Comparison of ENCODE assay signal across 8 mouse cellular contexts in genomic region chr5:115508859-115509147, GRCm38 (mm10). TPM values are rescaled to one million over a fixed set of nuclear protein-coding genes. Genes with fewer than 3 reads are reported as not detected.
DNase-seq lines count a peak whose midpoint lies in the region; ATAC-seq and TF ChIP-seq lines count a peak whose summit lies in the region.

No protein-coding gene starts in this region.

- no peak for ATAC-seq in neural tube, embryonic 11.5 days (ENCODE audit: insufficient read depth, low FRiP score, low TSS enrichment)
- no peak for ATAC-seq in heart, embryonic 13.5 days (ENCODE audit: extremely low read depth, insufficient number of reproducible peaks, low FRiP score, low TSS enrichment)
- peak; percentile 92 for ATAC-seq in kidney, postnatal 0 days (replicated peaks; ENCODE audit: low FRiP score, low read depth)
- no peak for ATAC-seq in midbrain, embryonic 16.5 days

- TF ChIP-seq CTCF in kidney, postnatal 0 days (IDR thresholded peaks at IDR 0.05; ENCODE audit: low read depth): no peak

- DNase-seq in neural tube, embryonic 11.5 days (ENCODE audit: low spot score): no peak
- no peak for DNase-seq in neural tube, embryonic 10.5 days (ENCODE audit: extremely low spot score, low spot score)
- DNase-seq in kidney, postnatal 0 days (ENCODE audit: low spot score): peak; percentile 92
- no peak for DNase-seq in adrenal gland, postnatal 25 days
- no peak for DNase-seq in cerebellum, postnatal 14 days
- no peak for DNase-seq in spleen, postnatal 14 days (ENCODE audit: low spot score in 2 of 2)

- H3K27ac ChIP-seq in neural tube, embryonic 11.5 days (ENCODE audit: low read depth, low read length): no peak overlapping the region
- peak overlapping the region; percentile 75 for H3K27ac ChIP-seq in heart, embryonic 13.5 days (replicated peaks)
- H3K27ac ChIP-seq in kidney, postnatal 0 days: peak overlapping the region; percentile 78
- no peak overlapping the region for H3K27ac ChIP-seq in midbrain, embryonic 16.5 days (ENCODE audit: low read length)

- peaks cover 21% of the 10 kb centered on the region for H3K4me1 ChIP-seq in neural tube, embryonic 11.5 days (ENCODE audit: control insufficient read depth, insufficient read depth, low read length)
- H3K4me1 ChIP-seq in heart, embryonic 13.5 days: peaks cover 54% of the 10 kb centered on the region
- H3K4me1 ChIP-seq in kidney, postnatal 0 days (replicated peaks; ENCODE audit: insufficient read depth, low read length): peaks cover 30% of the 10 kb centered on the region
- H3K4me1 ChIP-seq in midbrain, embryonic 16.5 days (ENCODE audit: control insufficient read depth, insufficient read depth, low read length): peaks cover 33% of the 10 kb centered on the region

- H3K4me3 ChIP-seq in neural tube, embryonic 11.5 days (ENCODE audit: low read depth, low read length): peak overlapping the region; percentile 20
- H3K4me3 ChIP-seq in heart, embryonic 13.5 days: peak overlapping the region; percentile 95
- peak overlapping the region; percentile 93 for H3K4me3 ChIP-seq in kidney, postnatal 0 days (replicated peaks; ENCODE audit: low read depth, low read length)
- H3K4me3 ChIP-seq in midbrain, embryonic 16.5 days (ENCODE audit: low read depth, low read length): peak overlapping the region; percentile 92; the same call in 1 of the 2 replicates

- 29% methylated on average over 10 of the region's 10 CpGs for WGBS in neural tube, embryonic 11.5 days
- 37% methylated on average over 10 of the region's 10 CpGs for WGBS in heart, embryonic 13.5 days
- 1% methylated on average over 10 of the region's 10 CpGs for WGBS in kidney, postnatal 0 days
- 27% methylated on average over 10 of the region's 10 CpGs for WGBS in midbrain, embryonic 16.5 days

- H3K27me3 ChIP-seq in neural tube, embryonic 11.5 days (ENCODE audit: control insufficient read depth, insufficient read depth, low read length): no peaks in the 10 kb centered on the region
- no peaks in the 10 kb centered on the region for H3K27me3 ChIP-seq in heart, embryonic 13.5 days (replicated peaks)
- H3K27me3 ChIP-seq in kidney, postnatal 0 days (ENCODE audit: insufficient read depth, low read length): no peaks in the 10 kb centered on the region
- H3K27me3 ChIP-seq in midbrain, embryonic 16.5 days (ENCODE audit: control insufficient read depth, insufficient read depth, low read depth, low read length): no peaks in the 10 kb centered on the region

- H3K9me3 ChIP-seq in neural tube, embryonic 11.5 days (ENCODE audit: control insufficient read depth, low read length): no peaks in the 10 kb centered on the region
- no peaks in the 10 kb centered on the region for H3K9me3 ChIP-seq in heart, embryonic 13.5 days
- H3K9me3 ChIP-seq in kidney, postnatal 0 days (replicated peaks; ENCODE audit: low read length): no peaks in the 10 kb centered on the region
- no peaks in the 10 kb centered on the region for H3K9me3 ChIP-seq in midbrain, embryonic 16.5 days (replicated peaks; ENCODE audit: control insufficient read depth, low read length, poor library complexity, severe bottlenecking)

- H3K4me2 ChIP-seq in neural tube, embryonic 11.5 days (ENCODE audit: low read depth): peak overlapping the region; percentile 86
- peak overlapping the region; percentile 94 for H3K4me2 ChIP-seq in heart, embryonic 13.5 days
- H3K4me2 ChIP-seq in kidney, postnatal 0 days (ENCODE audit: low read length): peak overlapping the region; percentile 88
- peak overlapping the region; percentile 92 for H3K4me2 ChIP-seq in midbrain, embryonic 16.5 days (ENCODE audit: low read length)

- H3K9ac ChIP-seq in neural tube, embryonic 11.5 days (ENCODE audit: low read length): peak overlapping the region; percentile 12
- peak overlapping the region; percentile 98 for H3K9ac ChIP-seq in heart, embryonic 13.5 days
- peak overlapping the region; percentile 96; the same call in 1 of the 2 replicates for H3K9ac ChIP-seq in kidney, postnatal 0 days (ENCODE audit: low read depth, low read length)
- peak overlapping the region; percentile 94 for H3K9ac ChIP-seq in midbrain, embryonic 16.5 days (ENCODE audit: low read depth, low read length)

- H3K36me3 ChIP-seq in neural tube, embryonic 11.5 days (ENCODE audit: control insufficient read depth, insufficient read depth, low read length): no peaks in the 10 kb centered on the region
- H3K36me3 ChIP-seq in heart, embryonic 13.5 days: peaks cover 17% of the 10 kb centered on the region
- no peaks in the 10 kb centered on the region for H3K36me3 ChIP-seq in kidney, postnatal 0 days (ENCODE audit: insufficient read depth, low read length)
- no peaks in the 10 kb centered on the region for H3K36me3 ChIP-seq in midbrain, embryonic 16.5 days (ENCODE audit: control insufficient read depth, insufficient read depth, low read length)

RNA-seq across cellular contexts. Expression of gene Pxn, which starts 2.3 kb away (rescaled TPM):
- 13.3 and 13.7 TPM in 2 replicates for polyA plus RNA-seq in neural tube, embryonic 11.5 days (2014; fragmentation: Nextera tagmentation; extraction: Ambion mirVana)
- polyA plus RNA-seq in heart, embryonic 13.5 days (2015; fragmentation: Nextera tagmentation; extraction: Ambion mirVana): 29.7 and 31.7 TPM in 2 replicates
- 48.3 and 53.1 TPM in 2 replicates for polyA plus RNA-seq in kidney, postnatal 0 days (2015; fragmentation: Nextera tagmentation; extraction: Ambion mirVana)
- 18.3 and 18.5 TPM in 2 replicates for polyA plus RNA-seq in midbrain, embryonic 16.5 days (2015; fragmentation: Nextera tagmentation; extraction: Ambion mirVana)
- total RNA-seq in adrenal gland, postnatal 25 days (2021): 38.4 and 45.8 TPM in 2 replicates

RNA-seq across cellular contexts. Expression of gene Sirt4, which starts 24.3 kb away (rescaled TPM):
- polyA plus RNA-seq in neural tube, embryonic 11.5 days (2014; fragmentation: Nextera tagmentation; extraction: Ambion mirVana): 15.5 and 23.5 TPM in 2 replicates
- polyA plus RNA-seq in heart, embryonic 13.5 days (2015; fragmentation: Nextera tagmentation; extraction: Ambion mirVana): 18.9 and 19.8 TPM in 2 replicates
- 19.6 and 20.2 TPM in 2 replicates for polyA plus RNA-seq in kidney, postnatal 0 days (2015; fragmentation: Nextera tagmentation; extraction: Ambion mirVana)
- polyA plus RNA-seq in midbrain, embryonic 16.5 days (2015; fragmentation: Nextera tagmentation; extraction: Ambion mirVana): 32.3 and 32.7 TPM in 2 replicates
- total RNA-seq in adrenal gland, postnatal 25 days (2021): 25.2 and 38.3 TPM in 2 replicates

RNA-seq across cellular contexts. Expression of gene Pla2g1b, which starts 42.7 kb away (rescaled TPM):
- polyA plus RNA-seq in neural tube, embryonic 11.5 days (2014; fragmentation: Nextera tagmentation; extraction: Ambion mirVana): not detected in 2 replicates
- polyA plus RNA-seq in heart, embryonic 13.5 days (2015; fragmentation: Nextera tagmentation; extraction: Ambion mirVana): 0.88 and 1.1 TPM in 2 replicates
- polyA plus RNA-seq in kidney, postnatal 0 days (2015; fragmentation: Nextera tagmentation; extraction: Ambion mirVana): 0.97 and 0.98 TPM in 2 replicates
- polyA plus RNA-seq in midbrain, embryonic 16.5 days (2015; fragmentation: Nextera tagmentation; extraction: Ambion mirVana): not detected in 2 replicates
- not detected in 2 replicates for total RNA-seq in adrenal gland, postnatal 25 days (2021)

RNA-seq across cellular contexts. Expression of gene Rplp0, which starts 50.5 kb away (rescaled TPM):
- 1,266 and 1,290 TPM in 2 replicates for polyA plus RNA-seq in neural tube, embryonic 11.5 days (2014; fragmentation: Nextera tagmentation; extraction: Ambion mirVana)
- 1,009 and 1,125 TPM in 2 replicates for polyA plus RNA-seq in heart, embryonic 13.5 days (2015; fragmentation: Nextera tagmentation; extraction: Ambion mirVana)
- 1,459 and 1,525 TPM in 2 replicates for polyA plus RNA-seq in kidney, postnatal 0 days (2015; fragmentation: Nextera tagmentation; extraction: Ambion mirVana)
- 794 and 826 TPM in 2 replicates for polyA plus RNA-seq in midbrain, embryonic 16.5 days (2015; fragmentation: Nextera tagmentation; extraction: Ambion mirVana)
- total RNA-seq in adrenal gland, postnatal 25 days (2021): 743 and 806 TPM in 2 replicates

RNA-seq across cellular contexts. Expression of gene Gcn1l1, which starts 56.3 kb away (rescaled TPM):
- polyA plus RNA-seq in neural tube, embryonic 11.5 days (2014; fragmentation: Nextera tagmentation; extraction: Ambion mirVana): 38.6 and 42.6 TPM in 2 replicates
- polyA plus RNA-seq in heart, embryonic 13.5 days (2015; fragmentation: Nextera tagmentation; extraction: Ambion mirVana): 24.6 and 26.7 TPM in 2 replicates
- polyA plus RNA-seq in kidney, postnatal 0 days (2015; fragmentation: Nextera tagmentation; extraction: Ambion mirVana): 20.7 and 24.5 TPM in 2 replicates
- polyA plus RNA-seq in midbrain, embryonic 16.5 days (2015; fragmentation: Nextera tagmentation; extraction: Ambion mirVana): 45.1 and 46.7 TPM in 2 replicates
- 71.9 and 76.6 TPM in 2 replicates for total RNA-seq in adrenal gland, postnatal 25 days (2021)

Comparison
In these comparisons a context has a peak if more than half of its experiments do, and no peak if none do; other contexts are left out.
1. H3K27ac ChIP-seq: peak in heart, embryonic 13.5 days (single experiment) and kidney, postnatal 0 days (single experiment); none in neural tube, embryonic 11.5 days (single experiment) and midbrain, embryonic 16.5 days (single experiment).
2. H3K4me3 ChIP-seq: peak in every context shown above with its lines; median percentile 95 in heart, embryonic 13.5 days; 93 in kidney, postnatal 0 days; 92 in midbrain, embryonic 16.5 days; 20 in neural tube, embryonic 11.5 days.
3. H3K9ac ChIP-seq: peak in every context shown above with its lines; median percentile 98 in heart, embryonic 13.5 days; 96 in kidney, postnatal 0 days; 94 in midbrain, embryonic 16.5 days; 12 in neural tube, embryonic 11.5 days.
4. Peak in every context shown above with its lines, with median percentiles within 50 percentile points of each other: H3K4me2 ChIP-seq.